Mouse (Mus musculus) left cerebral cortex, postnatal 25 days (tissue): ENCODE measurements at regions not wholly inside any gene's neighbourhood (a gene's known extent, or its start where the extent isn't known, plus 50 kb on each side); places are given as distances from the start of the nearest gene placed in this dataset.

ENCODE experiments used
- DNase-seq, 2 experiments: peaks; one replicate each; pipeline ENCODE4 v3.0.0; 2022; ENCODE audit warnings: low spot score in 2 of 2, mixed read lengths in 1 of 2
- intact Hi-C: fragments of 180-260 bp; cut with DNase I; formaldehyde crosslinking; loops from one replicate; pipeline ENCODE4 v1.15.1; 2025

DNA sequence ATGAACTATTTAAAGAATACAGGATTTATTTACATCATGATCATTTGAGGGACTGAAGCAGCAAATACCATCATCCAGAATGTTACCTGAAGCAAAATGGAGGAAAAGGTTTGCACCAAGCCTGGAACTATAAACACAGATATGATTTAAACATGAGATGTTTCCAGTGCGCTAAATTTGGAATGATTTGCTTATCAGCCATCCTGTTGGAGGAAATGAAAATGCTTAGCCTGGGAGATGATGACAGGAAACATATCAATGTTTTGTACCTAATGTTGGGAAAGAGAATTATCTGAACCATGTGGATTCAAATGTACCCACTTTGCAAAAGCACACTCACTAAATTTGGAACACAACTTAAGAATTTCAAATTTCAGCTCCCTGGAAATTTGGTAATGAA is 149.3 kb downstream of the Adgra3 start:
- DNase-seq: no peak
- intact Hi-C loops: no loop called here

DNA sequence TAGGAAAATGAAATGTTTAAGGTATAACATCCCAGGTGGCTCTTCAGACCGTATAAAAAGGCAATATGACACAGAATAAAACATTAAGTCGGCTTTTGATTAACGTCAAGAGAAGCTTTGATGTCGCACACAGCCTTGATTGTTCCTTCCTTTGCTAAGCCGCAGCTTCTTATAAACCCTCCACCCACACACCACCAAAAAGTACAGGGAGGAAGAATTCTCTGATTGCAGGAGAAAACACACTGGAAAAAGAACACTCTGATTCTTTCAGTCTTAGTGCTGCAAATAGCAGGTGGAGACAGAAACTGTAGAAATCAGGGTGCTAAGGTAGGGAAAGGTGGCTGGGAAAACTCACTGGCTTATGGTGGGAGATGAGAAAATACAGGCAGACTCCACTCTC is 162.7 kb downstream of the Adgra3 start:
- intact Hi-C loops: no loop called here
- DNase-seq: peak; percentile 15 to 33

DNA sequence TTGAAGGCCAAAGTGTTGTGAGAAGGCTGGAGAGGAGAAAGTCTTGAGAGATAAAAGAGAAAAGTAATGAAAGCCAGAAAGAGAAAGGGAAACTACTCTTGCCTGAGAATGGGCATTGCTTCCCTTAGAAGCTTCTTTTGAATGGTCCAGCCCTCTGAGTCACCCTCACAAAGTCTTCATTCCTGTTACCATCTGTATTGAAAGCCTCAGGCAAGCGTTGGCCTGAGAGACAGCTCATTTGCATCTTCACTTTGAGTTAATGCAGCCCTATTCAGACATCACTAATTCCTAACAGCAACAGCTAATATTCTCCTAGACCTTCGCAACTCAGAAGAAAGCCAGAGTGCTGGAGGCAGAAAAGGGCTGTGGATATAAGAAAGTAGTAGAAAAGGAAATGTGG is 178.4 kb downstream of the Adgra3 start:
- intact Hi-C loops: no loop called here
- DNase-seq: no peak

- DNase-seq: no peak
- intact Hi-C loops: no loop called here
These were observed 182.6 kb downstream of the Adgra3 start for GRCm38 (mm10) chr5:49876240-49876639.

DNA sequence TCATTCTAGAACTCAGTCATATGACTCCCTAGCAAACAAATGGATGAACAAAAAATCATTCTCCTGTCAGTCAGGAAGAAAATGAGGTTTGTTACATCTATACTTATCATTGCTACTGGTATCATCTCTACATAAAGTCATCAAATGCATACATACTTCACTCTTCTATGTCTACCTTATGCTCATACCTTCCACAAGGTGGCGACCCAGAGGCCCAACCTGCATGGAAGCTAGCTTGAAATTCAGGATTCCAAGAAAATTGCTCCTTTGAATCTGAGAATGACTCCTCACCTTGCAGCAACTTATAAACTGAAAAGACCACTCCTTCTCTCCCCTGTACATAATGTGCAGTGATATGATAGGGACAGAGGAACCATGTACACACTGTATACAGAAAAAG is 201.6 kb downstream of the Adgra3 start:
- DNase-seq: peak in 1 of 2 experiments; percentile 19
- intact Hi-C loops: no loop called here

DNA sequence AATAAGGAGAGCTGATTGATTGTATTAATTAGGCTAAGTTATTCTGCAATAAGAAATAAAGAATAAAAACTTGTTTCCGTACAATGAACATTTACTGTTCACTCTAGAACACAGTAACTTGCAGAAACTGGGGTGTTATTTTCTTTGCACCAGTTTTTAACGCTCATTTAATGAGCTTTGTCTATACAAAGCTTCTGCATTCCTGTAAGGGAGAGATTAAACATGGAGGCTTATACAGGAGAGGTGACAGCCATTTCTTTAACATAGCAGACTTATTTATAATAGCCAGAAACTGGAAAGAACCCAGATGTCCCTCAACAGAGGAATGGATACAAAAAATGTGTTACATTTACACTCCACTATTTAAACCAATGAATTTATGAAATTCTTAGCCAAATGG is 202.8 kb downstream of the Adgra3 start:
- intact Hi-C loops: no loop called here
- no peak for DNase-seq

GRCm38 (mm10) chr5:49848680-49849079 is 210.1 kb downstream of the Adgra3 start:
- intact Hi-C loops: no loop called here
- DNase-seq: no peak

- no peak for DNase-seq
- intact Hi-C loops: no loop called here
These were observed 210.6 kb downstream of the Adgra3 start for GRCm38 (mm10) chr5:49848174-49848573.

DNA sequence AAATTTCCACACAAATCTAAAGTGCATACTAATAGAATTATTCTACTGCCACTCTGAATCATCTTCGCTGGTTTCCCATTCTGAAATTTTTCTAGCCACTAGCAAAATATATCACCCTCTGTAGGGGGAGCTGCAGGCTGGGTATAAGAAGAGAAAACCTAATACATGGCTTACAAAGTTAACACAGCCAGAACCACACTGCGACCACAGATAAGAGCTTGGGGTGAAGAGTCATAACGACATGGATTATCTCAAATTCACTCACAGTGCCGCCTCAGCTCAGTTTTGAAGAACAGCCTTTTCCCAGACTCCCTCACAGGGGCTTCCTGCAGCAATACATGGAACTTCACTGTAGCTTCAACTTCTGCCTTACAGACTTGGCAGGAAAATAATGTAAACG is 240.0 kb downstream of the Adgra3 start:
- intact Hi-C loops: no loop called here
- DNase-seq: peak in 1 of 2 experiments; percentile 5

DNA sequence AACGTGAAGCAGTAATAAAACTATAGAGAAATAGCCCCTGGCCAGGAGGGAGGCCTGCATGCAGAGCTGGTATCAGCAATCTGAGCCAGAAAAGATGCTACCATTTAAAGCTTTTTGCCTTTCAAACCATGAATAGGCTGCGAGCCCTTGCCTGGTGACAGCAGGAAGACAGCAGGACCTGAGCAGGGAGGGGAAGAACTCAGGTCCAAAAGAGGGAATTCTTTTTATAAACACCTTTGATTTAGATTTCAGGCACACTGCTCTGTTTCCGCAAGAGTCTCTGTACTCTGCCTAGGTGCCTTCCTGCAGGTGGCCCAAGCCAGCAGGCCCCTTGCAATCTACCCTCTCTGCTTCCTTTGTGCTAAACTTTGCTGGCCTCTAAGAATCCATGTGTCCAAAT is 242.1 kb downstream of the Adgra3 start:
- intact Hi-C loops: no loop called here
- DNase-seq: no peak

GRCm38 (mm10) chr5:49813335-49813734 is 245.5 kb downstream of the Adgra3 start:
- no peak for DNase-seq
- intact Hi-C loops: no loop called here

DNA sequence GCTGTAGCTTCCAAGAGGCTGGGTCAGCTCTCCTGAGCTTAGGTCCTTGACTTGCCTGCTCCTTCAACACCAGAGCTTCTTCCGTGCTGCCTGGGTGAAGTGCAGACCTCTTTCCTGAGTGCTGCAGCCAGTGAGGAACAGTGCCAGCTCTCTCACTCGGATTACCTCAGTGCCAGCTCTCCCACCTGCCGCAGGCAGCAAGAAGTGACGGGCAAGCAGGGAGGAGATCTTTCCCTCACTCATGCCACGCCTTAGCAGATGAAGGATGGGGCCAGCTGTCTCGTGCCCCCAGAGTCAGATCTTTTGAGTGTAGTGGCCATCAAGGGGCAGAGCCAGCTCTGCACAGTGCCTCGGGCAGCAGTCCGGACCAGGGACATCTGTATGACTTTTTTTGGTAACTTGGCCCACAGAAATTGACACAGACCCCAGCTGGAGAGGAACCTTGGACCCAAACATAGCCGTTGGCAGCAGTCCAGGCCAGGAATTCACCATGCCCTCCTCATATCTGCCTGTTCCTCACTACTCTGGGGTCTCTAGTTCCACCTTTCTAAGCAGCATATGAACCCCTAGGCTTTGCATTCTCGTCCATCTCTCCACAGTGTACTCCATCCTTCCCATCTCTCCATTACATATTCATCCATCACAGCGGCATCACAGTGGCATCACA is 263.9 kb upstream of the Kcnip4 start:
- no peak for DNase-seq
- intact Hi-C loops: no loop called here

- DNase-seq: peak; percentile 3 to 6
- intact Hi-C loops: no loop called here
These were observed 259.0 kb upstream of the Kcnip4 start for GRCm38 (mm10) chr5:49783728-49784127.

DNA sequence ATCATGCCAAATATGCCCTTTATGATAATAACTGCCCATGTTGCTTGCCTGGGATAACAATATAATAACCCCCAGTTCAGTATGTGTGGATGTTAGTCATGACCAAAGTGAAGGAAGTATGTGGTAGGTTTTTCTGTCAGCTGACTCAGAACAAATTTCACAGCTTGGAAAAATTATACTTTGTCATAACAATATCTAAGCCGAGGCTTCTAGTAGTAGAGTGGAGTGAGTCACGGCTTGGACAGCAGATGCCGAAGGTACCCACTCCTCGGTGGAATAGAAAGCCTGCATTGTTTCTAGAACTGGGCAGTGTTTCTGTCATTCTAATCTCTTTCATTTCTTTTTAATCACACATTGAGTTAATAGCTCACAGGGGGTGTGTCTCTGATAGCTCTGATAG is 236.3 kb upstream of the Kcnip4 start:
- peak in 1 of 2 experiments; percentile 69 for DNase-seq
- intact Hi-C loops: no loop called here

GRCm38 (mm10) chr5:49755531-49755930 is 230.8 kb upstream of the Kcnip4 start:
- intact Hi-C loops: no loop called here
- no peak for DNase-seq

DNA sequence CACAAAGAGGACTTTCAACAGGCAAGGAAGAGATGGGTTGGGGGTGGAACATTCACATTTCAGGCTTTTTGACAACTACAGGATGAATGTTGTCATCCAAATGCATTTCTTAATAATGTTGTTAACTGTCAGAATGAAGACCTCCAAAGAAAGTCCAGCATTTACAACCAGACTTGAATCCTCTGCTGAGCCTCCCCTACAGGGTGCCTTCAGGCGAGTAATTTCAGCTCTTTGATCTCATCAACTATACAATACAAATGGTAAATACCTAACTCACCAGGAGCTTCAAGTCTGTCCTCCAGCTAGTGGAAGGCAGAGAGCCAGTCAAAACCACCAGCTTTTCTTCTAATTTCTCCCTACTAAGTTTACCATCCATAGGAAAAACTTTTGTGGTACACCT is 187.9 kb upstream of the Kcnip4 start:
- intact Hi-C loops: no loop called here

GRCm38 (mm10) chr5:49682156-49682555 is 157.4 kb upstream of the Kcnip4 start:
- DNase-seq: no peak
- intact Hi-C loops: no loop called here

More for the DNA sequence above, 187.9 kb upstream of the Kcnip4 start:
- DNase-seq: no peak

DNA sequence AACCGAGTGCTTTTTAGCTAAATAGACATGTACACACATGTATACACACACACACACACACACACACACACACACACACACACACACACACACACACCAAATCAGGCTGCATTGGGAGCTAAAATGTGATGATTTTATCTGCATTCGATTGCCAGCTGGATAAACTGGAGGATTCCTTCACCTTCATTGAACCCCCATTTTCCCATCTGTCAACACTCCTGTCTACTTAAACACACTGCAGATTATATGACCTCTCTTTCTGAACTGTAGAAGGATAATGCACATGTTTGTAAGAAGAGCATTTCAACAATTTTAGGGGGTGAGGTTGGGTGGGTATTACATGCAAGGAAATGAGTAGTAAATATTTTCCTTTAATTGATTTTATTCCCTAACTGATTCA is 156.8 kb upstream of the Kcnip4 start:
- no peak for DNase-seq
- intact Hi-C loops: no loop called here

DNA sequence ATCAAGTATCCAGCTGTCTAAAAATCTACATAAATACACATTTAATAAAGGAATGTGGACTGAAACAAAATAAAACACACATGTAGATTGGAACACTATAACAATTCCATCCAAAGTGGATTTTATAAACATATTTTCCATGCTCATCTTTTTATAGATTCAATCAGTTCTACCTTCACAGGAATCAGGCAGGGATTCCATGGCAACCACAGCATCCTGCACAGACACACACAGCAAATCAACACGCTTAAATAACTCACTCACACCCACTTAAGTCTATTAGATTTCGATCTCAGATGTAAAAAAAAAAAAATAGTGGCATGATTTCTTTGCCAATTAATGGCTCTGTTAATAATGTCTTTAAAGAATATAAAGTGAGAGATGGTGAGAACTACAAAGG is 151.2 kb upstream of the Kcnip4 start:
- peak in 1 of 2 experiments; percentile 18 for DNase-seq
- intact Hi-C loops: no loop called here

DNA sequence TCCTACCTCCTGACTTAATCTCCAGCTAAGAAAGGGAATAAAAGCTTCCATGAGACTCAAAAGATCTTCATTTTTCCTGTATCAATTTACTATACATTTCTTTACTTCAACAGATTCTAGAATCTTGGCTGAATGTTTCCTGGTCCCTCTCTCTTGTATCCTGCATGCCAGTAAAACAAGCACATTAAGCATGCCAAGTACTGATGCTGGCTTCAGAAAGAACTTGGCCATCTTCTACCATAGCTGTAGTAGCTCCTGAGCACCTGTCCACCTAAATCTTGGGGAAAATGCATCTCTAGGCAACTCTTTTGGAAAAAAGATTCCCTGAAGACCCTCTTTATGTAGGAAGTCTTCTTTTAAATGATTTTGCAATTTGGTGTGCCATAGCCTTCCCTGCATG is 140.5 kb upstream of the Kcnip4 start:
- DNase-seq: no peak
- intact Hi-C loops: no loop called here

DNA sequence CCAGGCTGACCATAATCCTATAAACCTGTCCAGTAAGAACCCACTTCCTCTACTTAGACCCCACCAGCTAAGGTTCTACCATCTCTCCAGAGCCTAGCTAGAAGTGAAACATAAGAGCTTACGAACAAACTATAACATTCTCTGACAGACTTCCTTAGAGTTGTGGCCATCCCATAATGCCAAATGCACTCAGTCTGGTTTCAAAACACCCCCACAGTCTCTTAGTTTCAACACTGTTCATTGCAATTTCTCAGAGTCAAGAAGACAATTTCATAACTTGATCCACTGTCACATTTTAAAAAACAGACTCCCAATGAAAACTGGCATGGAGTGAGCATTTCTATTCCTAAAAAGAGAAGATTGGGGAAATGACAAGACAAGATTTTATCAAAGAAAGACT is 139.2 kb upstream of the Kcnip4 start:
- intact Hi-C loops: no loop called here
- peak in 1 of 2 experiments; percentile 16 for DNase-seq

DNA sequence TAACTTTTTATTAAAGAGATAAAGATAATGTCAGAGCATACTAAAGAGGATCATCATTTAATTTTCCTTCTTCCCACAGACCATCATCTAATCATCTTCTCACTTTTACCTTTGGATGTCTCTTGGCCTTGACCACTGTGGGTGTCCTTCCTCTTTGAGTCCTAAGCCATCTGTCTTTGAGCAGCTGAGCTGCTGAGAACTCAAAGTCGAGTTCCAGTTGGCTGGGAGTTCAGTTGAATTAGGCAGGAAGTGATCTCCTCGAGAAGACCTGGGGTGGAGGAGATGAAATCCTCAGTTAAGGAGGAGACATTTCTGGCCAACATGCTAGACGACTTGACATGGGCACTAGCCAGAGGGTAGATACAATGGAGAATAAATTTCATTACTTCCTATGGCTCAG is 137.4 kb upstream of the Kcnip4 start:
- intact Hi-C loops: no loop called here
- DNase-seq: no peak
